Mouse (Mus musculus): ENCODE data around the gene Srrd.

Gene Srrd

DNA sequence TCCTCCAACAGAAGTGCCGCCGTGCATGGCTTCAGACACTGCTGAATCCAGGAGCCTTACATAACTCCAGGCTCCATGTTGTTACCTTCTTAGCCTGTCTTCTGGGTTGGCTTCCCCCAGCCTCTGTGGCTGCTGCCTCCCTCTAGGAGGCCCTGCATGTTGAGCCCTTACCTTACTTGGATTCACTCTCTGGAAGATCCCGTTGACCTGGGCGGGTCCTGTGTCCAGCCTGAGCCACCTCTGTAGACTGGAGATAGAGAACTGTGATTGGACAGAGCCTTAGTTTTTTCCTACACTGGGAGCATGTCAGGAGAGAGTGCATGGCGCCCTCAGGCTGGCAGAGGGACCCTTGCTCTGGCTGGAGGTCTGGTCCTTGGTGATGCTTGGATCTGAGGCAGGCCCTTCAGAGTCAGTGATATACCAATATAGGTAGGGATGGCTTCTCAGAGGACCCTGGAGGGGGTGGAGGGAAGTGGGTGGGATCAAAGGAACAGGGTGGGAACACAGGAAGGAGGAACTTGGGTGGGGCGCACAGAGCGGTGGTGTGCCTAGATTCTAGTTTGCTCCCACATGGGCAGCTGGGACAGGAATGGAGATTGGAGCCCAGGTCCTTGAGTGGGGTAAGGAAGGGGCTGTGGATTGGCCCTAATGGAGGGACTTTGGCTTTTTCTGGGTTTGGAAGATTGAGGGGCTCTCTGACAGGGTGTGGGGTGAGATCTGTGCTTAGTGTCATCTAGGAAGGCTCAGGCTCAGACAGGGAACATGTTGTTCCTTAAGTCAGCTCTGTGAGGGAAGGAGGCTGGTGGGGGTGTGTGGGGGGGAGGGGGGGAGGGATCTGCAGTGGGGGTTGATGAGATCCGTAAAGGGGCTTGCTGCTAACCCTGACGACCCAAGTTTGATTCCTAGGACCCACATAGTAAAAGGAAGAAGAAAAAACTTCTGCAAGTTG lies 54.4 kb downstream of the Srrd start:
- no peak for DNase-seq (ENCODE audit: low spot score)

DNA sequence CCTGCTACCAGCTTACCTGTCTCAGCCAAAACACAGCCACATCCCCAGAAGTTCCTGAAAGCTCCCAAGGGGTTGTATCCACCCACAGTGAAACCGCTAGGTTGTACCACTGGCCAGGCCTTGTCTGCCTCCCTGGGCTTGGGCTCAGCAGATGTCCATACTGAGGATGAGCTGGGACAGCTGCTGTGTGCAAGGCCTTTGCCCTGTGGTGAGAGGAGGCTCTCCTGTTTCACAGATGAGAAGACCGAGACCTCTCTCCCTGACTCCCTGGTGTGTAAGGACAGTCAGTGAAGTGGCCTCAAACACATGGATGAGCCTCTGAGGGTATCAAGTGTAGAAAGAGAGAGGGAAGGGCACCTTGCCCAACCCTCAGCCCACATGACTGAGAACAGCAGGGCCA lies 55.2 kb downstream of the Srrd start:
- no peak for DNase-seq (ENCODE audit: low spot score)

Data from embryo, embryonic 10.5 days (tissue).